ENCODE assay signal across 11 mouse cellular contexts in genomic region chr6:87384761-87385160, GRCm38 (mm10). TPM values are rescaled to one million over a fixed set of nuclear protein-coding genes. Genes with fewer than 3 reads are reported as not detected.
A peak's percentile ranks its signal among the peaks of the same experiment; 100 is the strongest.
DNase-seq lines count a peak whose midpoint lies in the region; ATAC-seq and TF ChIP-seq lines count a peak whose summit lies in the region.
"Had no signal": no experiment of that assay in that cellular context is flagged by ENCODE, and none has a peak within 500 bp of the region (broad histone marks: within the 10 kb centered on the region; RNA-seq: fewer than 3 reads in every experiment).

No protein-coding gene starts in this region.

- H3K27me3 ChIP-seq in heart, embryonic 15.5 days: peaks cover 81% of the 10 kb centered on the region
- 0 out of 2 replicates have a peak, but pooled peaks cover 6% of the 10 kb centered on the region for H3K27me3 ChIP-seq in liver, postnatal 0 days (ENCODE audit: insufficient read depth, low read length)
- peaks cover 21% of the 10 kb centered on the region for H3K27me3 ChIP-seq in liver, embryonic 11.5 days (replicated peaks; ENCODE audit: control insufficient read depth, insufficient read depth, low read length)
- H3K27me3 ChIP-seq in embryonic facial prominence, embryonic 15.5 days: peaks cover 8% of the 10 kb centered on the region
- no peaks in the 10 kb centered on the region for H3K27me3 ChIP-seq in neural tube, embryonic 15.5 days (replicated peaks)

- intact Hi-C loops in heart, postnatal 10 days (cut with DNase I): no loop called here

- no peak for TF ChIP-seq EP300 in liver, postnatal 0 days (IDR thresholded peaks at IDR 0.05; ENCODE audit: low read depth)

- TF ChIP-seq CTCF in liver, postnatal 0 days (IDR thresholded peaks at IDR 0.05; ENCODE audit: low read depth): no peak

- H3K27ac ChIP-seq in heart, embryonic 15.5 days: no peak overlapping the region
- no peak overlapping the region for H3K27ac ChIP-seq in liver, postnatal 0 days (ENCODE audit: low read depth)
- no peak overlapping the region for H3K27ac ChIP-seq in liver, embryonic 11.5 days (ENCODE audit: low read depth, low read length)
- no peak overlapping the region for H3K27ac ChIP-seq in embryonic facial prominence, embryonic 15.5 days (replicated peaks)
- no peak overlapping the region for H3K27ac ChIP-seq in neural tube, embryonic 15.5 days (replicated peaks)

- H3K4me3 ChIP-seq in heart, embryonic 15.5 days: no peak overlapping the region
- no peak overlapping the region for H3K4me3 ChIP-seq in liver, postnatal 0 days (ENCODE audit: low read depth, low read length)
- no peak overlapping the region for H3K4me3 ChIP-seq in liver, embryonic 11.5 days (ENCODE audit: low read depth, low read length)
- H3K4me3 ChIP-seq in embryonic facial prominence, embryonic 15.5 days (replicated peaks): peak overlapping the region; percentile 36; the same call in 1 of the 2 replicates
- no peak overlapping the region for H3K4me3 ChIP-seq in neural tube, embryonic 15.5 days (replicated peaks)

- DNase-seq in heart, postnatal 10 days: no peak
- no peak for DNase-seq in liver, postnatal 0 days
- no peak for DNase-seq in liver, embryonic 11.5 days (ENCODE audit: low spot score)
- DNase-seq in urinary bladder, adult 2 months (ENCODE audit: low spot score): no peak
- no peak for DNase-seq in thymus, adult 18-20 months

- H3K4me2 ChIP-seq in heart, embryonic 15.5 days: peak overlapping the region; percentile 56
- peak overlapping the region; percentile 63 for H3K4me2 ChIP-seq in liver, postnatal 0 days (ENCODE audit: low read depth, low read length)
- H3K4me2 ChIP-seq in liver, embryonic 11.5 days: no peak overlapping the region
- H3K4me2 ChIP-seq in embryonic facial prominence, embryonic 15.5 days (replicated peaks): peak overlapping the region; percentile 59
- peak overlapping the region; percentile 67 for H3K4me2 ChIP-seq in neural tube, embryonic 15.5 days

- H3K9ac ChIP-seq in heart, embryonic 15.5 days: no peak overlapping the region
- H3K9ac ChIP-seq in liver, postnatal 0 days (replicated peaks): no peak overlapping the region
- no peak overlapping the region for H3K9ac ChIP-seq in liver, embryonic 11.5 days (ENCODE audit: low read depth, low read length)
- H3K9ac ChIP-seq in embryonic facial prominence, embryonic 15.5 days: no peak overlapping the region
- no peak overlapping the region for H3K9ac ChIP-seq in neural tube, embryonic 15.5 days (replicated peaks)

- peaks cover 14% of the 10 kb centered on the region for H3K4me1 ChIP-seq in heart, embryonic 15.5 days (replicated peaks)
- peaks cover 10% of the 10 kb centered on the region; the same call in 1 of the 2 replicates for H3K4me1 ChIP-seq in liver, postnatal 0 days (ENCODE audit: insufficient read depth)
- H3K4me1 ChIP-seq in liver, embryonic 11.5 days (replicated peaks; ENCODE audit: control insufficient read depth, insufficient read depth, low read length): peaks cover 3% of the 10 kb centered on the region; the same call in 1 of the 2 replicates
- H3K4me1 ChIP-seq in embryonic facial prominence, embryonic 15.5 days: peaks cover 11% of the 10 kb centered on the region
- H3K4me1 ChIP-seq in neural tube, embryonic 15.5 days: peaks cover 5% of the 10 kb centered on the region; the same call in 1 of the 2 replicates

- H3K9me3 ChIP-seq in heart, embryonic 15.5 days (replicated peaks): no peaks in the 10 kb centered on the region
- H3K9me3 ChIP-seq in liver, postnatal 0 days (ENCODE audit: low read length): no peaks in the 10 kb centered on the region
- no peaks in the 10 kb centered on the region for H3K9me3 ChIP-seq in liver, embryonic 11.5 days (ENCODE audit: control insufficient read depth, low read length)
- H3K9me3 ChIP-seq in embryonic facial prominence, embryonic 15.5 days (replicated peaks): no peaks in the 10 kb centered on the region
- H3K9me3 ChIP-seq in neural tube, embryonic 15.5 days (replicated peaks): no peaks in the 10 kb centered on the region
- H3K9me3 ChIP-seq: G1E had no signal

- no peak for ATAC-seq in heart, embryonic 15.5 days (replicated peaks; ENCODE audit: insufficient number of reproducible peaks, insufficient read depth, low FRiP score, low read depth)
- no peak for ATAC-seq in liver, postnatal 0 days
- no peak for ATAC-seq in liver, embryonic 11.5 days (replicated peaks; ENCODE audit: low FRiP score)
- ATAC-seq in embryonic facial prominence, embryonic 15.5 days (ENCODE audit: insufficient number of reproducible peaks, low FRiP score, low TSS enrichment, low read depth): no peak
- ATAC-seq in neural tube, embryonic 15.5 days (ENCODE audit: low FRiP score): no peak

- 37% methylated on average over 5 of the region's 6 CpGs for WGBS in heart, embryonic 15.5 days
- 42% methylated on average over 6 of the region's 6 CpGs for WGBS in liver, postnatal 0 days (ENCODE audit: insufficient replicate concordance)
- WGBS in liver, embryonic 11.5 days: 47% methylated on average over 5 of the region's 6 CpGs
- 34% methylated on average over 5 of the region's 6 CpGs for WGBS in embryonic facial prominence, embryonic 15.5 days
- WGBS in neural tube, embryonic 15.5 days: 68% methylated on average over 5 of the region's 6 CpGs

- no peaks in the 10 kb centered on the region for H3K36me3 ChIP-seq in heart, embryonic 15.5 days
- H3K36me3 ChIP-seq in liver, postnatal 0 days (replicated peaks; ENCODE audit: insufficient read depth, low read length): no peaks in the 10 kb centered on the region
- no peaks in the 10 kb centered on the region for H3K36me3 ChIP-seq in liver, embryonic 11.5 days (ENCODE audit: control insufficient read depth, insufficient read depth, low read length)
- H3K36me3 ChIP-seq in embryonic facial prominence, embryonic 15.5 days: no peaks in the 10 kb centered on the region
- H3K36me3 ChIP-seq in neural tube, embryonic 15.5 days: no peaks in the 10 kb centered on the region
- H3K36me3 ChIP-seq: G1E had no signal

RNA-seq across cellular contexts. Expression of gene Gkn3, which starts 4.0 kb away (rescaled TPM):
- polyA plus RNA-seq in heart, embryonic 15.5 days (2015; fragmentation: Nextera tagmentation; extraction: Ambion mirVana): 1.4 and 1.9 TPM in 2 replicates
- 1 to 10 TPM; 1.1 to 1.7 TPM for total RNA-seq in heart, postnatal 10 days (2021)
- polyA plus RNA-seq in liver, postnatal 0 days (2015; fragmentation: Nextera tagmentation; extraction: Ambion mirVana): not detected in 2 replicates
- polyA plus RNA-seq in liver, embryonic 11.5 days (2014; fragmentation: Nextera tagmentation; extraction: Ambion mirVana): 0.21 TPM in 1 of 2 replicates, not detected in the other
- polyA plus RNA-seq in embryonic facial prominence, embryonic 15.5 days (2015; fragmentation: Nextera tagmentation; extraction: Ambion mirVana): 1.0 and 1.3 TPM in 2 replicates
- 0.42 and 0.57 TPM in 2 replicates for polyA plus RNA-seq in neural tube, embryonic 15.5 days (2015; fragmentation: Nextera tagmentation; extraction: Ambion mirVana)
- polyA plus RNA-seq in urinary bladder, adult 2 months (2012; rRNA removed): 25.5 and 32.0 TPM in 2 replicates
- total RNA-seq: G1E had no signal
- polyA plus RNA-seq: G1E had no signal

RNA-seq across cellular contexts. Expression of gene Gkn2, which starts 11.6 kb away (rescaled TPM):
- polyA plus RNA-seq in heart, embryonic 15.5 days (2015; fragmentation: Nextera tagmentation; extraction: Ambion mirVana): not detected in 2 replicates
- not detected for total RNA-seq in heart, postnatal 10 days (2021)
- polyA plus RNA-seq in liver, postnatal 0 days (2015; fragmentation: Nextera tagmentation; extraction: Ambion mirVana): not detected in 2 replicates
- not detected in 2 replicates for polyA plus RNA-seq in liver, embryonic 11.5 days (2014; fragmentation: Nextera tagmentation; extraction: Ambion mirVana)
- not detected in 2 replicates for polyA plus RNA-seq in embryonic facial prominence, embryonic 15.5 days (2015; fragmentation: Nextera tagmentation; extraction: Ambion mirVana)
- polyA plus RNA-seq in neural tube, embryonic 15.5 days (2015; fragmentation: Nextera tagmentation; extraction: Ambion mirVana): not detected in 2 replicates
- polyA plus RNA-seq in urinary bladder, adult 2 months (2012; rRNA removed): not detected in 2 replicates
- total RNA-seq: G1E had no signal
- polyA plus RNA-seq: G1E had no signal

RNA-seq across cellular contexts. Expression of gene Gkn1, which starts 34.0 kb away (rescaled TPM):
- not detected in 2 replicates for polyA plus RNA-seq in heart, embryonic 15.5 days (2015; fragmentation: Nextera tagmentation; extraction: Ambion mirVana)
- not detected for total RNA-seq in heart, postnatal 10 days (2021)
- polyA plus RNA-seq in liver, postnatal 0 days (2015; fragmentation: Nextera tagmentation; extraction: Ambion mirVana): not detected in 2 replicates
- polyA plus RNA-seq in liver, embryonic 11.5 days (2014; fragmentation: Nextera tagmentation; extraction: Ambion mirVana): not detected in 2 replicates
- polyA plus RNA-seq in embryonic facial prominence, embryonic 15.5 days (2015; fragmentation: Nextera tagmentation; extraction: Ambion mirVana): 0.13 TPM in 1 of 2 replicates, not detected in the other
- not detected in 2 replicates for polyA plus RNA-seq in neural tube, embryonic 15.5 days (2015; fragmentation: Nextera tagmentation; extraction: Ambion mirVana)
- polyA plus RNA-seq in urinary bladder, adult 2 months (2012; rRNA removed): 0.06 TPM in 1 of 2 replicates, not detected in the other
- total RNA-seq: G1E had no signal
- polyA plus RNA-seq: G1E had no signal

RNA-seq across cellular contexts. Expression of gene Bmp10, which starts 44.0 kb away (rescaled TPM):
- 3.1 and 4.4 TPM in 2 replicates for polyA plus RNA-seq in heart, embryonic 15.5 days (2015; fragmentation: Nextera tagmentation; extraction: Ambion mirVana)
- total RNA-seq in heart, postnatal 10 days (2021): 100 to 1,000 TPM in 1 of 2 experiments, 10 to 100 TPM in 1; 23.2 to 106 TPM
- polyA plus RNA-seq in liver, postnatal 0 days (2015; fragmentation: Nextera tagmentation; extraction: Ambion mirVana): 0.34 and 0.36 TPM in 2 replicates
- polyA plus RNA-seq in liver, embryonic 11.5 days (2014; fragmentation: Nextera tagmentation; extraction: Ambion mirVana): 0.75 and 0.82 TPM in 2 replicates
- polyA plus RNA-seq in embryonic facial prominence, embryonic 15.5 days (2015; fragmentation: Nextera tagmentation; extraction: Ambion mirVana): not detected in 2 replicates
- polyA plus RNA-seq in neural tube, embryonic 15.5 days (2015; fragmentation: Nextera tagmentation; extraction: Ambion mirVana): not detected in 2 replicates
- polyA plus RNA-seq in urinary bladder, adult 2 months (2012; rRNA removed): 0.71 and 0.78 TPM in 2 replicates
- polyA plus RNA-seq: G1E; gonadal fat pad, adult 2 months; large intestine, adult 2 months had no signal

RNA-seq across cellular contexts. Expression of gene Antxr1, which starts 49.1 kb away (rescaled TPM):
- 5.0 and 7.4 TPM in 2 replicates for polyA plus RNA-seq in heart, embryonic 15.5 days (2015; fragmentation: Nextera tagmentation; extraction: Ambion mirVana)
- total RNA-seq in heart, postnatal 10 days (2021): 10 to 100 TPM; 32.3 to 33.0 TPM
- 0.38 and 0.47 TPM in 2 replicates for polyA plus RNA-seq in liver, postnatal 0 days (2015; fragmentation: Nextera tagmentation; extraction: Ambion mirVana)
- polyA plus RNA-seq in liver, embryonic 11.5 days (2014; fragmentation: Nextera tagmentation; extraction: Ambion mirVana): 2.0 and 3.1 TPM in 2 replicates
- 20.3 and 24.3 TPM in 2 replicates for polyA plus RNA-seq in embryonic facial prominence, embryonic 15.5 days (2015; fragmentation: Nextera tagmentation; extraction: Ambion mirVana)
- 6.4 and 6.7 TPM in 2 replicates for polyA plus RNA-seq in neural tube, embryonic 15.5 days (2015; fragmentation: Nextera tagmentation; extraction: Ambion mirVana)
- 28.5 and 45.1 TPM in 2 replicates for polyA plus RNA-seq in urinary bladder, adult 2 months (2012; rRNA removed)
- polyA plus RNA-seq: G1E had no signal
